Mouse (Mus musculus): ENCODE data around the gene Rrp8.
"Not testable (repeated sequence)": the region's sequence is repeated elsewhere in the genome, so short reads cannot be mapped to it uniquely, and the experiment has no call there.

Gene Rrp8

DNA sequence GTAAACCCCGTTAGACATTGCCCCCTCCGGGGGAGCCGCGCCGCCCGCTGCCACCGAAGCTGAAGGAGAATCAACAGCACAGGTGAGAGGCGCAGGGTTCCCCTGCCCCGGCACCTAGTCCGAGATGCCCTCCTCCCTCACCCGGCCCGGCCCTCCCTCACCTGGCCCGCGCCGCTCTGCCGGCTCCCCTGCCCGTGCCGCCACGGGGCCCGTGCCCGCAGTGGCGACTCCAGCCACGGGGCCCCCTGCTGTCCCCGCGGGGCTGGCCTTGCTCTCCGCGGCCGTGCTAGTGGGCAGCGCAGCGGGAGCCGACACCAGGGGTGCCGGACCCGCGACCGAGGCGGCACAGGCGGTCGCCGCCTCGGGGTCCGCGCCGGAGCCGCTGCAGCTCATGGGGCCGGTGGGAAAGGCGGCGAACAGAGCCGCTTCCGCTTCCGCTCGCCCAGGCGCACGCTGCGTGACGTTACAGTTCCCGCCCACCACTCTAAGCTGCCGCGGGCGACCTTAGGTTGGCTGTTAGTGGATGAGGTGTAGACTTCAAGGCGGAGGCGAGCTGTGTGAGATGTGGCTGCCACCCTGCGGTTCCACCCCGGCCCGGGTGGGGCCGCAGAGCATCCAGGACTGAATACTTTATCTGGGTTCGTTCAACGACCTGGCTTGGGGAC is 6.9 kb upstream of the Rrp8 start, which contains the start of gene Taf10:
Gene Taf10, minus strand, starts transcription at position 436 of the 665 bp plus-strand sequence.
- peak; percentile 78 to 88 for DNase-seq (ENCODE audit: low spot score in 2 of 2)

DNA sequence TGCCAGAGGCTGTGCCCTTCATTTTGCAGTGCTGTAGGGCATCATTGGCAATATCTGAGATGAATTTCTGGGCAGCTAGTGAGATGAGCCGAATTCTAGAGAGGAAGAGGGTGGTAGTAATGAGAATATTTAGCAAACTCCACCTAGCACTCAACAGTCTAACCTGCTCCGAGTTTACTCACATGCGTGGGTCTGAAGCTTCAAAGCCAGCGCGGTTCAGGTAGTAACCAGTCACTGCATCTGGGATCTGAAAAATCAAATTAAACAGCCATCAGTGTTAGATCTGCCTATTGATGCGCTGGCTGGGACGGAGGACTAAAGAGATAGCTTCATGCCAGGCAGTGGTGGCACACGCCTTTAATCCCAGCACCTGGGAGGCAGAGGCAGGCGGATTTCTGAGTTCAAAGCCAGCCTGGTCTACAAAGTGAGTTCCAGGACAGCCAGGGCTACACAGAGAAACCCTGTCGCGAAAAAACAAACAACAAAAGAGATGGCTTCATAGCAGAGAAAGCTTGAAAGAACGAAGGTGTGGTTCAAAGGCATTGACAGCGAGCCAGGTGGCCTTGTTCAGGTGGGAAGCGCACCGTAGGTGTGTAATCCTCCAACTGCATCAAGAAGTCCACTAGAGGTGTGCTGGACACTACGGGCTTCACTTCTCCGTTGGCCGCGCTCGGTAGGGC is 6.2 kb upstream of the Rrp8 start:
- not testable (repeated sequence) for DNase-seq (ENCODE audit: low spot score in 2 of 2)

DNA sequence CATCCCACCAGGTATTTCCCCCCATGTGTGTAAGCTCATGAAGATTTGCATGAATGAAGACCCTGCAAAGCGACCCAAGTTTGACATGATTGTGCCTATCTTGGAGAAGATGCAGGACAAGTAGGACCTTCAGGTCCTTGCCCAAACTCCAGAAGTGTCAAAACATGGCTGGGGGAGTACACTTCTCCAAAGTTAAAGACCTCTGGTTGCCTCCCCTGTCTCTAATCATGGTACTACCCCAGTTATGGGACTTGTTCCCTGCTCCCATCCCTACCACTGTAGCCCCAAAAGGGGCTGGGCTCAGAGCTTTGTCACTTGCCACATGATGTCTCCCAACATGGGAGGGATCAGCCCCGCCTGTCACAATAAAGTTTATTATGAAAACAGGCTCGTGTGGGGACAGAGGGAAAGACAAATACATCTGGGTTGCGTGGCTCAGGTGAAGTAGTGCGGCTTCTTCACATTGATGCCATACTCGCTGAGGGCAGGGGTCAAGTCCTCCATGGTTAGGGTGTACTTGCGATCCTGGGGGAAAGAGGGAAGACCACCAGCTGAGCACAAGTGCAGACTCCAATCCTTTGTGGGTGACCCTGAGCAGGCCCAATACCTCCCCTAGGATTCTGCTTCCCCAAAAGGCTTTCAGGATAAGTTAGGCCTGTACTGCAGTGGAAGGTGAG is 5.5 kb upstream of the Rrp8 start:
- not testable (repeated sequence) for DNase-seq (ENCODE audit: low spot score in 2 of 2)

DNA sequence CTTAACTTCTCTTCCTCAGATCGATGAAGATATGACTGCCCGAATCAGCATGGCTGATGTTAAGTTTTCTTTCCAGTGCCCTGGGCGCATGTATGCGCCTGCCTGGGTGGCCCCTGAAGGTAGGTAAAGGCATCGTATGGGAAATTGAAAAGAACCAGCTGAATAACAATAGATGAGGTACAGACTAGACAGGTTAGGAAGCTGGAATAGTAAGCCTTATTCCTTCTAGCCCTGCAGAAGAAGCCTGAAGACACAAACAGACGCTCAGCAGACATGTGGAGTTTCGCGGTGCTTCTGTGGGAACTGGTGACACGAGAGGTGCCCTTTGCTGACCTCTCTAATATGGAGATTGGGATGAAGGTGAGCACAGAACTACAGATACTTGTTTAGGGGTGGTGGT is 4.8 kb upstream of the Rrp8 start:
- DNase-seq (ENCODE audit: low spot score in 2 of 2): no peak

DNA sequence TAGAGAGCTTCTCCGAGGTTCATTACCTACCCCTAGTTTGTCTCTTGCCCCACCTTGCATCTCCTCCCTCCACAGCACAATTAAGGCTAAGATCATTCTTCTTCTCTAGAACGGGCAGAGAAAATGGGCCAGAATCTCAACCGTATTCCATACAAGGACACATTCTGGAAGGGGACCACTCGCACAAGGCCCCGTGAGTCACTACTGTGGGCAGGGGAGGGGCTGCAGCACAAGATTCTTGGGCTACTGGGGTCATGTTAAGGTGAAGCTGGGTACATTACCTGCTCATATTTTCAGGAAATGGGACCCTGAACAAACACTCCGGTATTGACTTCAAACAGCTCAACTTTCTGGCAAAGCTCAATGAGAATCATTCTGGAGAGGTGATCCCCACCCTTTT is 3.7 kb upstream of the Rrp8 start:
- DNase-seq (ENCODE audit: low spot score in 2 of 2): peak in 1 of 2 experiments; percentile 48

DNA sequence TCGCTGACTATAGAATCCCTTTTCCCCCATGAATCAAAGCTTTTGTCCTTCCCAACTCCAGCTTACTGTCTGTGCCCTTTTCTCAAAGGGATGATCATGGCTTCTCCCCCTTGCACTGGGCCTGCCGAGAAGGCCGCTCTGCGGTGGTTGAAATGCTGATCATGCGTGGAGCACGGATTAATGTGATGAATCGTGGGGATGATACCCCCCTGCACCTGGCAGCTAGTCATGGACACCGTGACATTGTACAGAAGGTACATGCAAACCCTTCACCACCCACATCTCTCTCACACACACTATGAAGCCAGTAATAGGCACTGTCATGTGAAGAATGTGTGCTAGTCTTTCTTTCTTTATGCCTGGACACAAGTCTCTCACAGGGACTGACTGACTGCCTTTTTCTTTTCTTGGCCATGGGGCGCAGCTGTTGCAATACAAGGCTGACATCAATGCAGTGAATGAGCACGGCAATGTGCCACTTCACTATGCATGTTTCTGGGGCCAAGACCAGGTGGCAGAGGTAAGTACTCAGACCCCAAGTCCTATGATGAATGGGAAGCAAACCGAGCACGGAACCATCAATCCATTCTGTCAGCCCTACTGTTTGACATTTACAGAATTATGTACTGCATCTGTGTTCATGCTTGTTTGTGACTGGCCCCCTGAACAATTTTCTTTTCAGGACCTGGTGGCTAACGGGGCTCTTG is 3.1 kb upstream of the Rrp8 start:
- peak in 1 of 2 experiments; percentile 49 for DNase-seq (ENCODE audit: low spot score in 2 of 2)

DNA sequence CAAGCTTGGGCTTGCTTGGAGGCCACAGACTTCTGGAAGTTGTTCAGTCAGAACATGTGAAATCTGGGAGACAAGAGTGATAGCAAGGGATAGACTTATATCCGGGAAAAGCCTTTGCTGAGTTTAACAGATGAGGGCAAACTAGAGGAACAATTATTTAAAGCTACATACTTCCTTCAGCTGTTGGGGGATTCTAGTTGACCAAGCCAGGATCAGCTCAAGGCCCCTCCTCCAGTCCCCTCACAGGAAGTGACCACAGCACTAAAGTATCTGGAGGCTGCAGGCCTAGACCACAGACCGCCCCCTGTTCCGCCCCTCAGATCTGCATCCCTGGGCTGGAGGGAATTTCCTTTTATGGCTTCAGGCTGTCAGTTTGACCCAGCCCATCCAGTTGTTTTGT is 1.8 kb upstream of the Rrp8 start:
- DNase-seq (ENCODE audit: low spot score in 2 of 2): peak; percentile 75 to 81

DNA sequence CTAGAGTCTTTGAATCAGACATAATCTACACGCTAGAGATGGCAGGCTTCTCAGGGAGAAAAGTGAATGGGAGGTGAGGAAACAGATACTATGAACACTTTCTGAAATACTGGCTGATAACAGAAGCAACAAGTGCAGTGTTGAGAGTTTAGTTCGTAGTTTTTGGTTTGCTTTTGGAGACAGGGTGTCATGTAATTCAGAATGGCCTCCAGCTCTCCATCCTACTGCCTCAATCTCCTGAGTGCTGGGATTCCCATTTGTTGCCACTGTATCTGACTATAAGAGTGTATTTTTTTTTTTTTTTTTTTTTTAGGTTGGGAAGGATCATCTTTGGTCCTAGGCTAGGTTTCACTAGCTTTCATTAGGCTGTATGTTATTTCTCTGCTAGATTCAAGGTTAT is 1.1 kb upstream of the Rrp8 start:
- no peak for DNase-seq (ENCODE audit: low spot score in 2 of 2)

DNA sequence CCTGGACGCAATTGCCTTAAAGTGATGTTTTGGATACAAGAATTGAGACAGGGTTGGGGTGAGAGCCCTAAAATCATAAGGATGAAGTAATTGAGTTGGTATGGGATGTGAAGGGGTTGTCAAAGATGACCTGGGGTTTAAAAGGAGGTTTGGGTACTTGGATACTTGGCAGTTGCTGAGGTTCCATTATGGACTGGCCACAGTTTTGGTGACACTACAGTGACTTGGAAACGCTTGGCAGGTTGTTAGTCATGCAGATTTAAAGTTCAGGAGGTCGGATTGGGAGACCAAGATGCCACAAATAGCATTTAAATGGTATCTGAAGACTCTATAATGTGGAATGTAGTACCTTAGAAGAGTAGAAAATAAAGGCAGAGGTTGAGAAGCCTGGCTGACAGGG is 463 bp upstream of the Rrp8 start:
- DNase-seq (ENCODE audit: low spot score in 2 of 2): no peak

DNA sequence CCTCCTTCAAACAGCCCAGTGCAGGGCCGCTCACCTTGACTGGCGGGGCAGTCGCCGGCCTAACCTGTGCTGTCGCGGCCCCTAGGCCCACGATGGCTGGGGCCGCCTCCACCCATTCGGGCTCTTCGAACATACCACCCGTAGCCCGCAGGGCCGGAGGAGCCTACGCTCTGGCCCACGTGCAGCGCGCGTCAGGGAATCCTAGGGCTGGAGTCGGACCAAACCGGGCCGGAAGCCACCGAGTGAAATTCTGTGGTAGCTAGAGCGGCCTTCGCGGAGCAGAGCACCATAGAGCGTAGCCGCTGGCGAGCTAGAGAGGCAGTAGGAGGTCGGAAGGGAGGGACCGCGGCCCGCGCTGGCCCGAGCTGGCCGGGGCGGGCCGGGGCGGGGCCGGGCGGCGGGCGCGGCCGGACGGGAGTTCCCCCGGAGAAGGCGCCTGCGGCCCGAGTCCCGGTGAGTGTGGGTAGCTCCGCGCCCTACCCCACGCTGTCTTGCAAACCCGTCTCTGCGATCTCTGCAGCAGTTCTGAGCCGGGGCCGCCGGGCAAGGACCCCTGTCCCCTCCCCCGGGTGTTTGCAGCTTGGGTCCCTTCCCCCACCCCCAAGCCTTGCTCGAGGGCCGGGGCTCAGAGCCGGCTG is 802 bp downstream of the Rrp8 start, which contains the start of gene Ilk:
Gene Ilk, plus strand, starts transcription at position 329 of the 638 bp plus-strand sequence.
- peak; percentile 91 to 92 for DNase-seq (ENCODE audit: low spot score in 2 of 2)

DNA sequence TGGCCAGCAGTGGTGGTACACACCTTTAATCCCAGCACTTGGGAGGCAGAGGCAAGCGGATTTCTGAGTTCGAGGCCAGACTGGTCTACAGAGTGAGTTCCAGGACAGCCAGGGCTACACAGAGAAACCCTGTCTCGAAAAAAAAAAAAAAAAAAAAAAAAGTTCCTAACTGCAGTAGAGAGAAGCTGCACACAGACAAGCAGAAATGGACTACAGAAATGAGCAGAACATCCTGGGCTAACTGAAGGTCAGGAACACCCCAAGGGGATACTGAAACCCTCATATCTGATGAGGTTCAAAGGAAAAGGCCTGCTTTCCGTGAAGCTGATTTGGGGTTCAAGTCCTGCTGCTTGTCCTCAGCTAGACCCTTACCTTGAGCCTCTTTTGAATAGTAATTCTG is 1.7 kb downstream of the Rrp8 start:
- DNase-seq (ENCODE audit: low spot score in 2 of 2): not testable (repeated sequence)

DNA sequence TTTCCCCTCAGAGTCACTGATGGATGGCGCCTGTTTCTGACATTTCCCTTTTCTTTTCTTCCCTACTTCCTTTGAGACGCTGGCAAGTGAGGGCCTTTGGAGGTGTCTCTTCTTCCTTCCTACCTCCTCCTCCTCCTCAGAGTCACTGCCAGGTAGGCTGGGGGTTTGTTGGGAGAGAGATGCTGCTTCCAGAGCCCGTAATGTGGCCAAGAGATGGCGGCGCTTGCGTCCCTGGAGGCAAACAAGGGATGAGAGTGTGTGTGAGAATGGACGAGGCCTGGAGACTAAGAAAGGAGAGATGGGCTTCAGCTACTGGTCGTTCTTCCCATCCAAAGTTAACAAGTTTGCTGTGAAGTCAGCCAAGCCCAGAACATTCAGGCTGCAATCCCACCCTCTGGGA is 2.4 kb downstream of the Rrp8 start:
- peak in 1 of 2 experiments; percentile 56 for DNase-seq (ENCODE audit: low spot score in 2 of 2)

DNA sequence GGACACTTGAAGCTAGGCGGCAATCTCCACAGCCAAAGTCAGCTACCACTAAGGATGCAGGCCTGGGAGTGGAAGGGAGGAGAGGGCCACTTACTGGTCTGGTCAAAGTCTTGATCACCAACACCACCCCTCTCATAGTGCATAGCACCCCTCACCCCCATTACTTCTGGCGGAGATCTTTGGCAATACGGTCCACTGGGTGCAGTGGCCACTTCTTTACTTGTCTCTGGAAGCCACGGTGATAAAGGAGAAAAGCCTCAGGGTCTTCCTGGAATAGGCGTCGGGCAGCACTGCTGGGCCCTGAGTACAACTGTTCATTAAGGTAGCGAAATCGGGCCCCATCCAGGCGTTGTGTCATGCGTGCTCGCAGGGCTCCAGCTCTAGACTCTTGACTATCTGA is 3.3 kb downstream of the Rrp8 start:
- DNase-seq (ENCODE audit: low spot score in 2 of 2): peak in 1 of 2 experiments; percentile 58

DNA sequence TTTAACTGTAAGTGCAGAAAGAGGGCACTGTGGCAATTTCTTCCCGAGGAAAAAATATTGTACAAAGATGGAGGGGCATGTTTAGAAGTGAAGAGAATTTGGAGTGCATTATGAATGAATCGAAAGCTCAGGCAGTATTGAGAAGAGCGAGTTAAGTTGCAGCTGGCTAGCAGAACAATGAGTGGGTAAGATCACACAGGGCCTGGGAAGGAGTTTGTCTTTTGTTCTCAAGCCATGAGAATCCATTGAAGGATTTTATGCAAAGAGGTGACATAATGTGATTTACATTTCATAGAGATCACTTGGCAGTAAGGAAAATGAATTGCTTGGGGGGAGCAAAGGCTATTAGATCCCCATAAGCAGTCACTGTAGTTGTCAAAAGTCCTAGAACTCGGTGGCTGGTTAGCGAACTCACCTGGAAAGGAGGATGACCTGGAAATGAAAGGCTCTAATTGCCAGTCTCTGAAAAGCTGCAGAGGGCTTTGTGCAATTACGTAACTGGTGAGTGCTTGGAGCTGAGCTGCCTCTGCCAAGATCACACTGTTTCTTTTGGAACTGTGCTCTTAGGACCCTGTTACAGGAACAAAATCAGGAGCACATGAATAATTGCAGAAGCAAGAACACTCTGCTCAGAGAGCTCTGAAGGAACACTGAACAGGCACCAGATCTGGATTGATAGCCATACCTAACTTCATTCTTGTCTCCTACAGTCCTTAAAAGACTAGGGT is 8.3 kb downstream of the Rrp8 start:
- no peak for DNase-seq (ENCODE audit: low spot score in 2 of 2)

DNA sequence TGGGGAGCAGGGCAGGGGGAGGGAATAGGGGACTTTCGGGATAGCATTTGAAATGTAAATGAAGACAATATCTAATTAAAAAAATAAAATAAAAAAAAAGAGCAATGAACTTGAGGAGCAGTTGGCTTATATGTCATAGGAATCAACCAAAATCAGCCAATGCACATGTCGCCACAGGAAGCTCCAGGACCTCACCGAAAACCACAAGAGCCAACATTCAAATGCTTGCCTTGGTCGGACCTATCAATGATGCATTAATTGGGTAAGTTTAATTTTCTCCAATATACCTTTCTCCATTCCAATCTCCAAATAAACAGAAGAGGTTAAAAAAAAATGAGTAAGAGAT is 10.2 kb downstream of the Rrp8 start:
- no peak for DNase-seq (ENCODE audit: low spot score in 2 of 2)

DNA sequence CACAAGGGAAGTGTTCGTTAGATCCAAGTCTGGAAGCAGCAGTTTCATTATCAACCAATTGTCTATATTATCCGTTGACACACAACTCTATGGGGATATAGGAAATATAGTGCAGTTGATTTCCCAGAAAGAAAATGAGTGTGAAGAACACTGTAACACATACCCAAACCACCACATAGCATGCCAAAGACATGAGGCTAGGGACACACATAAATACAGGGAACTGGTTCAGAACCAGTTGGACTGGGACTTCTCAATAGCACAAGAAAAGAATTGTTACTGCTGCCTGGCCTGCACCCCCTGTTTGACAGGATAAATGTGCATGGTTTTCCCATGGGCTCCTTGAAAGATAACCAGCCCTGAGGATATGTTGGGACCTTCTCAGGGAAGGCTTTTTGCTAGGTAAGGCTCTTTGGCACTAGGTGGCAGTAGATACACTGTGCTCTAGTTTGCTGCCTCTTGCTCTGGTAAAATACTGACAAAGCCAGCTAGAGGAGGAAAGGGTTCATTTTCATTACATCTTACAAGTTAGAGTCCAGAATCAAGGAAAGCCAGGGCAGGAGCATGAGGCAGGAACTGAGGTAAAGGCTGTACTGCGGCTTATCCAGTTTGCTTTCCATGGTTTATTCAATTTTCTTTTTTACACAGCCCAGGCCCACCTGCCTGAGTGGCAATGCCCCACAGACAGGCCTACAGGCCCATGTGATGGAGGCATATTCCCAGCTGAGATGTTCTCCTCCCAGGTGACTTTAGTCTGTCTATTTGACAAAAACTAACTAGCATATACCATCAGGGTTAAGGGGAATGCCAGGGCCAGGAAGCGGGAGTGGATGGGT is 10.8 kb downstream of the Rrp8 start:
- DNase-seq (ENCODE audit: low spot score in 2 of 2): peak in 1 of 2 experiments; percentile 49

DNA sequence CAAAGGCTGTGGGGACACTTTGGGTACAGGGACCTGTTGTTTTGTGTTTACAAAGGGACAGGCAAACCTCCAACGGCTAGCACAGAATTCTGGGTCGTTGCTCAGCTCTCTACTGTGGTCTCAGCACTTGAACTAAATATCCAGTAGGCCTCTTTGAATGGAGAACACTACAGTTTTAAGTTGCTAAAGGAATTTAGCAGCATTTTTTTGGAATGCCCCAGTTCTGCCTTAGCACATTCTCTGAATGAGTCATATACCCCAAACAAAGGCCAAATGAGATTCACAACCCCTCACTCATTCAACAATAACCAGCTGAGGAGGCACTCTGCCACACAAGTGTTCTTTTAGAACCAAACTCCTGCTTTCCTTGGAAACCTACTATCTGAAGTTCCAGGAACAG is 15.3 kb downstream of the Rrp8 start:
- DNase-seq (ENCODE audit: low spot score in 2 of 2): no peak

DNA sequence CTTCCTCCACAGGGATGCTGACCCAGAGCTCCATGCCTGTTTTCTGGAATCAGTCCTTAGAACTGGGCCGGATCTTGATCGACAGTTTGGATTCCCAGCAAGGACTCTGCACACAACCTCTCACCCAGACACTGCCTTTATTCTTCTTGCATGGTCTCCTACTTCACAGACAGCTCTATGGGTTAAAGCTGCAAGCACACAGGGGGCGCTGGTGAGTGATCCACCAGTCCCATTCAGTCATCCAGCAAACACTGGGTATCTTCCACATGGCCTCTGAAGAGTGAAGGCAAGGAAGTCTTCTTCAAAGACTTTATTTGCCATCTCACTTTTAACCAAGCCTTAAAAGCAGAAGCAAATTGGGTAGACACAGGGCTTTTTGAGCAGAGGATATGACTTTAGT is 21.8 kb downstream of the Rrp8 start:
- DNase-seq (ENCODE audit: low spot score in 2 of 2): no peak

DNA sequence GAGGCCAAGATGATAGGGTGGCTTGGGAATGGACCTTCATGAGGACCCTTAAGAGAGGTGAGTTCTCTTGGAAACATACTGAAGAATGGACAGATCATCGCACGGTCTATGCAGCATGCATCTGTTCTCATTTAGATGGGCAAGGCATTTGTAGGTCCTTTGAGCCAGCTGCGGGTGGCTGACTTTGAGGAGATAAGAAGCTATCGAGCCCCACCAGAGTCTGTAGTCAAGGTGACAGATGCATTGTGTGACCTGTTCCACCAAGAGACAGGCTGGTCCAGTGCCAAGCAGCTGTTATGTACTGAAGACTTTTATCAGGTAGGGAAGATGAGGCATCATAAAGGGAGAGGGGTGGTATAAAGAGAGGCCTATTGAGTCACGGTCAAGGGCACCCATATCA is 28.5 kb downstream of the Rrp8 start:
- no peak for DNase-seq (ENCODE audit: low spot score in 2 of 2)

DNA sequence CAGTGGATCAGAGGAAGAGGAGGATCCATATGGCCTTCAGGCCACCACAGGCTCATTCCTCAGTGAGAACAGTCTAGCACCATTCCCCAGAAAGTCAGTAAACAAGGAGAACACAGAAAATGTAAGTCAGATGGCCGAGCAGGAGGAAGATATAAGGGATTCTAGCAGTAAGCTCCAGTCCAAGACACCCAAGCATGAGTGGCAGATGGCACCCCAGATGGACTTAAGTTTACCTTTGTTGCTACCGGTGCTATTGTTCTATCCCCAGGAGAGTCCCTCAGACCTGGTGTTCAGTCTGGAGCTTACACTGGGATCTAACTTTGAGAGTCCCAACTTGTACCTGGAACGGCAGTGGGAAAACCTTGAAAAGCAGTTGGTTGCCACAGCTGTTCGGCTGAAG is 33.4 kb downstream of the Rrp8 start:
- DNase-seq (ENCODE audit: low spot score in 2 of 2): no peak
